Mouse (Mus musculus) adrenal gland, postnatal 10 days (tissue): ENCODE data around the gene Ran. TPM values are rescaled to one million over a fixed set of nuclear protein-coding genes. Genes with fewer than 3 reads are reported as not detected.

Source experiments
- DNase-seq: peaks from one replicate; pipeline ENCODE4 v3.0.0; 2021; ENCODE audit warnings: mixed read lengths
- total RNA-seq, 2 experiments: library from RNA; stranded (reverse); gene quantifications; 2 replicates each; pipeline ENCODE4 v1.2.3; 2021

Ran gene
- total RNA-seq, 2 experiments from 2014 or later = 183 to 187 TPM

DNA sequence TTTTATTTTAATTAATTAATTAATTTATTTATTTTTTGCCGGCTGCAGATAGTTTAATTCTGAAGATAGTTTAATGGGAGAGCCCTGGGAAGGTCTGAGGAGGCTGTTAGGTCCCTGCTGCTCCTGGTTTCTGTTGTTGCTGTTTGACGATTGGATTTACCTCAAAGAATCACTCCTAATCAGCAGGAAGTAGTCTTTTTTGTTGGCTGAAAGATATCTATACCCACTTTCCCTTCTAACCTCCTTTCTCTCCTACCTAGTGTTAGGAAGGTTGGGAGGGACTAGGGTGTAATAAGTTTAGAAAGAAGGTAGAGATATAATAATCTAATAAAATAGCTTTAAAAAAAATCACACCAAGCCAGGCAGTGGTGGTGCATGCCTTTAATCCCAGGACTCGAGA lies 4.8 kb upstream of the Ran start:
- DNase-seq = no peak

DNA sequence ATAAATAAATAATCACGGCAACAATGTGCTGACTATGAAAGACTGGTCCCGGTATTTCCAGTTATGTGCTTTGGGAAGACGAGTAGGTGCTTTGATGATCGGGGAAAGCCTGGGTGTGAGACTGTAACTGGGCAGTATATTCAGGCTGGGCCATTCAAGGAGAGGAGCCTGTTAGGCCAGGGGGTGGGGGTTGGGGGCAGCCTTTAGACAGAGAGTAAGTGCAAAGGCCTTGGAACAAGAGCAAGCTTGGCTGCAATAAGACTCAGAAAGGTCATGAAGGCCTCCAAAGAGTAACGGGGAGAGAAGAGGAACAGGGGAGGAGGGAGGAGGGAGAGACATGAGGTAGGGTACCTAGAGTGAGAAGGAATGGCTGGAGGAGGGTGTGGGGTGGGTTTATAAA lies 4.3 kb upstream of the Ran start:
- peak; percentile 42 for DNase-seq

DNA sequence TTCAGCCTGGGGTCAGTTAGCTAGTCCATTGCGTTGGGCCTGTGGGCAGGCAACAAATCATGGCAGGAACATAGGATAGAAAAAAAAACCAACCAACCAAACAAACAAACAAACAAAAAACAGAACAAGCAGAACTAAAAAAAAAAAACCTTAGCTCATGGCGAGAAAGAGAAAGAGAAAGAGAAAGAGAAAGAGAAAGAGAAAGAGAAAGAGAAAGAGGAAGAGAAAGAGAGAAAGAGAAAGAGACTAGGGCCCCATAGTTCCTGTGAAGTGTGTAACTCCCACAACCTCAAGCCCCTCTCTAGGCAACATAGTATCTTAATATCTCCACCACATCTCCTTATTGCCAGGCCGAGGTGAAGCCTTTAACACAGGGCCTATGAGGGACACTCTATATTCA lies 3.5 kb upstream of the Ran start:
- DNase-seq = no peak

DNA sequence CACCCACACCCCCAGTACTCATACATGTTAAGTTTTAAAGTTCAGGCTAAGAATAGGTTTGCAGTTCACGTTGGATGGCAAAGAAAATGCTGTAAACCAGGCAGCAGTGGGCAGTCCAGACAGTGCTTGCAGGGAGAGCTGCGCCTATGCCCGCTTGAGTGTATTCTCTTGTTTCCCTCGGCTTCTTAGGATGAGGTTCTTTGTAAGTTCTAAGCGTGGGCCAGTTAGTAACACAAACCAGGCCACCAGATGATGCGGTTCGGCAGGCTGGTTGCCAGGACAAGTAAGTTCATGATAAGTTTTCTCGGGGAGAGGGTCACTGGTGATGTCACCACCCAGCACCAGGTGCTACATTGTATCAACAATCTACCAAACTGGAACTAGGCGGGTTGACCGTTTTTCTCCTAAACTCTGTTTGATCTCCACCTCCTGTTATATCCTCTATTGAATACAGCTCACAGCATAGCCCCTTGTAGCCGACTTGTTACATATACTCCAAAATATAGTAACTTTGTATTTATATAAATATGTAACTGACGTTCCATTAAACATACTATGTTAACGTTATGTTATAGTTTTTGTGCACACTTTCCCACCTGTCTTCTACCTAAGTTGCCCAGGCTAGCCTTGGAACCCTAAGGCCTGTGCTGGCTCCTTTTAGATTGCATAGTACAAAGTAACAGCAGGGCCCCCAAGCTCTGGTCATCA lies 933 bp upstream of the Ran start:
- no peak for DNase-seq

DNA sequence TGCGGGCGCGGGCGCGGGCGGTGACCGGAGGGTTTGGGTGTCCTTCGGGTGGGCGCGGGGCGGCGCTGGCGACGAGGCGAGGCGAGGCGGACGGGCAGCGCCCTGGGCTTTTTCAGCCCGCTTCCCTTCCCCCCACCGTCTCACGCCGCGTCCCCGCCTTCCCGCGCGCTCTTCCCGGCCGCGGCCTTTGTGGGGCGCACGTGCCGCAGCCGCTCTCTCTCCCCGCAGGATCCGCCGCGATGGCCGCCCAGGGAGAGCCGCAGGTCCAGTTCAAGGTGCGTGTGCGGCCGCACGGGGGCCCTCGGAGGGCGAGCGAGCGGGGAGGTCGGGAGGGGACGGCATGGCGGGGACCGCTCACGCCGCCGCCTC lies 415 bp downstream of the Ran start:
- DNase-seq = no peak

DNA sequence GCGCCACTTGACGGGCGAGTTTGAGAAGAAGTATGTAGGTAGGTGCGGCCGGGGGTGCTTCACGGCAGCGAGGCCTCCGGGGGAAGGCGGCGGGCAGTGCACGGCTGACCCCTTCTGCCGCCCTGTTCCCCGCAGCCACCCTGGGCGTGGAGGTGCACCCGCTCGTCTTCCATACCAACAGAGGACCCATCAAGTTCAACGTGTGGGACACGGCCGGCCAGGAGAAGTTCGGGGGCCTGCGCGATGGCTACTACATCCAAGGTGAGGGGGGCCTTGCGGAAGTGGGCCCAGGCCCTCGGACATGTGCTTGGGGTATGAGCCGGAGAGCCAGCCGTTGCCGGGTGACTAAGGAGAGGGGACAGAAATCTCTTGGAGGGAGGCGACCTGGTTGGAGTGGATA lies 862 bp downstream of the Ran start:
- DNase-seq = no peak

DNA sequence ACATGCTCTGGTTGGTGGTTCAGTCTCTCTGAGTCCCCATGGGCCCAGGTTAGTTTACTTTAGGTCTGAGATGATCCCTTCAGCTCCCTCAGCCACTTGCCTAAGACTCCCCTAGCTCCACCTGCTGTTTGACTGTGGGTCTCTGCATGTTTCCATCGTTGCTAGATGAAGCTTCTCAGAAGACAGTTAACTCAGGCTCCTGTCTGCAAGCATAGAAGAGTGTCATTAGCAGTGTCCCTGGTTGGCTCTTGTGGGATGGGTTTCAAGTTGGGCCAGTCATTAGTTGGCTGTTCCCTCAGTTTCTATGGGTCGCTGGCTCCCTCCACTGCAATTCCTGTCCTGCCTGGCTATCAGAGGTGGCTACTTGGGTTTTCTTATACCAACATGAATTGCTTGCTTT lies 5.2 kb downstream of the Ran start:
- no peak for DNase-seq

DNA sequence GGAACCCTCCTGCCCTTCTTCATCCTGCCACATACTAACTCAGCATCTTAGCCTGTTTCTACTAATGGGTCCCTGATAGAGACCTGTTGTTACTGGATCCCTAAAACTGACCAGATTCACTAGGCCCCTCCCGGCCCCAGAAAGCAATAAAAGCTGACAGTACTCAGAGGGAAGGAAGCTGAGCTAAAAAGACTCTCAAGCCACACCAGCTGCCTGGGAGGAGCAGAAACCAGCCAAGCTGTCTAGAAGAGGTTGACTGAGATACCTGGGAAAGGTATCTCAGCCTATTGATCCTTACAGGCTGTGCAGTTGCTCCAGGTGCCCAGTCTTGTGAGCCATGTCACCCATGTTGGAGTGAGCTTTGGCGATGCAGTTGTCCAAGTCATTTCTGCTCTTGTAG lies 5.9 kb downstream of the Ran start:
- DNase-seq = no peak

DNA sequence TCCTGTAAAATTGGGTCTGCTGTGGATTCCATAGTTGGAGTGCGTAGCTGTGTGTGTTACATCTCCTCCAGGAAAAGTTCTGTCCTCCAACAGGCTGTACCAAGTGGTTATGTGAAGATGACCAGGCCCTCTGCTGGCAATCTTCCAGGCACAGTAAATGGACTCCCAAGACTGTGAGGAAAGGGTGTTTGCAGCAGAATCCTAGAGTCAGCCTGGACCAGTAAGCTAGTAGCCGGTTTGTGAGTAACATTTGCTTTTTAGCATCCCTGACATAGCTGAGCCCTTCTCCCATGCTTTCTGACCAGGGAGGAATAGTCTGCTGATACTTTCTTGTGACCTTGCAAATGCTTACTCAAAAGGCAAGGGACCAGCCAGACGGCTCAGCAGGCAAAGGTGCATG lies 6.3 kb downstream of the Ran start:
- DNase-seq = no peak

DNA sequence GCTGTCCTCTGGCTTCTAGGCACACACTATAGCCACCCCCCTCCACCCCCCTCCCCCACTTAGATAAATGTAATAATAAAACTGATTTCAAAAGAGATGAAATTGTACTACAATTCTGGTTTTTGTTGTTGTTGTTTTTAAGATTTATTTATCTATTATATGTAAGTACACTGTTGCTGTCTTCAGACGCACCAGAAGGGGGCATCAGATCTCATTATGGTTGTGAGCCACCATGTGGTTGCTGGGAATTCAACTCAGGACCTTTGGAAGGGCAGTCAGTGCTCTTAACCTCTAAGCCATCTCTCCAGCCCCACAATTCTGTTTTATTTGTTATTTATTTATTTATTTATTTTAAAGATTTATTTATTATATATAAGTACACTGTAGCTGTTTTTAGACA lies 6.8 kb downstream of the Ran start:
- no peak for DNase-seq

DNA sequence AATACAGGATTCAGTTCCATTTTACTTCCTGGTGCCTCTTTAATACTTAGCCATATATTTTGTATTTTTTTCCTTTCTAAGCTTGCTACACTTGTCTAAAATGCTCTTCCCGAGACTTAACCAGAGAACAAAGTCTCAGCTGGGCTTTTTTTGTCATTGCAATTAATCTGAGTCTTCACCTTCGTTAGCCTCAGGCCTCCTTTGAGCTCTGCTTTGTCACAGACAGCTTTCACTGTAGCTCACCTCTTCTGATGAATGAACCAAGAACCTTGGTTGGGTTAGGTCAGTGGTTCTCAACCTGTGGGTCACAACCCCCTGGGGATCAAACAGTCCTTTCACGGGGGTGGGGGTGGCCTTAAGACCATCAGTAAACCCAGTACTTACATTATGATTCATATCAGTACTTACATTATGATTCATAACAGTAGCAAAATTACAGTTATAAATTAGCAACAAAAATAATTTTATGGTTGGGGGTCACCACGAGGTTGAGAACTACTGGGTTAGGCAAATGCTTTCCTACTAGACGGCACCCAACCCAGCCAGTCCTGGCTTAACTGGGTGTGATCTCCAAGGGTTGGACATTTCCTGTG lies 9.4 kb downstream of the Ran start:
- DNase-seq = no peak

DNA sequence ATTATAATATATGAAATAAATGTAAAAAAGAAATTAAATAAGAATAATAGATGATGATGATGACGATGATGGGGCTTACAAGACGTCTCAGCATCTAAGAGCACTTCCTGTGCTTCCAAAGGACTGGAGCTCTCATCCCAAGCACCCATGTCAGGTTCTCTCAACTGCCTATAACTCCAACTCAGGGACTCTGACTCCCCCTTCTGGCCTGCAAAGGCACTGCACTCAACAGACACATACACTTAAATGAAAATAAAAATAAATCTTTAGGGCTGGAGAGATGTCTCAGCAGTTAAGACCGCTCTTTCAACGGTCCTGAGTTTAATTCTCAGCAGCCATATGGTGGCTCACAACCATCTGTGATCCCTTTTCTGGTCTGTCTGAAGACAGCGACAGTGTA lies 16.8 kb downstream of the Ran start:
- no peak for DNase-seq

DNA sequence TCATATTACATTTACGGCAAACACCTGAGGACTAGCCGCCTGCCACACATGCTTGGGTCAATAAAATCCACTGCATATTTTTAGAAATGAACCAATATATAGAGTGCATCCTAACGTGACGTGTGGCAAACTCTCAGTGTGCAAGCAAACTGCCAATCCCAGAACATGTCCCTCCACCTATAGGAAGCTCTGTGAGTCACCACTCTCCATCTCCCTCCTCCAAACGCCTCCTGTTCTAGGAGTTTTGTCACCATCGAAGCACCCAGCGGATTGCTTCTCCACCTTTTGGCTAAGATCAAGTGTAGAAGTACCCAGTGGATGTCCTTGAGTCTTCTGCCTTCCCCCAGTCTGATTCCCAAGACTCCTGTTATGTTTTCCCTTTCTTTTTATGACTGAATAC lies 17.9 kb downstream of the Ran start:
- no peak for DNase-seq

DNA sequence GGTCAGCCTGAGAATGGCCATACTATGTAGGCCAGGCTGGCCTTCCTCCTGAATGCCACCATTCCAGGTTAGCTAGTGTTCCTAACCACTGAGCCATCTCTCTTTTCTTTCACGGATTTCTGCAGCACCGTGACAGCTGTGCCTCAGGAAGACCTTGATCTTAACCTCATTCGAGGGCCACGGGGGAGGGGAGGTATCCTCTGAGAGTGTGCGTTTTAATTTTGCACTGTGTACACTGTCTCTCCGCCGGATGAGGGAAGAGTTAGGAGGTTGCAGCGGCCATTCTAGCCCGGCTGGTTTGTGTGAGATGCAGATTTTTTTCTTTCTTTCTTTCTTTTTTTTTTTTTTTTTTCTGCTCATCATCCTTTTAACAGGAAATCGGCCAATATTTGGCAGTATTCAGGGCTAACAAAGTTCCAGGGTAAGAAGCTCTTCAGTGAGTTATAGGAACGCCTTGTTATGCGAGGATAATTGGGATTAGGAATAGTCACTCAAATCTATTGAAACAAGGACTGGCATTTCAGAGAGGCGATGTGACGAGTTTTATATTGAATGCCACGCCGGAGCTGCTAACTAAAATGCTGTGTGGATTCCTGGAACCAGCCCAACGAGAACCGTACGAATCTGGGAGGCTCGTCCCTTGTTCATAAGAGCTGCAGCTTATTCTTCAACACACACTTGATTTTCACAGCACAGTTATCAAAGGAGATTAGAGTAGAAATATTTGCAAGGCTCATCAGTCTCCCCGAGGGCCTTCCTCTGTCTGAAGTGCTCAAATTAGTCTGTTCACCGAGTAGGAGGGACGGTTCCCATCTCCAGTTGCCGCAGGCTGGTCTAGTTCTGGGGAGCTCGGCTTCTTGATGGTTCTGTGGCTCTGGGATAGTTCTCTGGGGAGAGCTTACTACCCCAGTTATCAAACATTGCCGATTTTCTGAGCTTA lies 26.0 kb downstream of the Ran start:
- DNase-seq = no peak

DNA sequence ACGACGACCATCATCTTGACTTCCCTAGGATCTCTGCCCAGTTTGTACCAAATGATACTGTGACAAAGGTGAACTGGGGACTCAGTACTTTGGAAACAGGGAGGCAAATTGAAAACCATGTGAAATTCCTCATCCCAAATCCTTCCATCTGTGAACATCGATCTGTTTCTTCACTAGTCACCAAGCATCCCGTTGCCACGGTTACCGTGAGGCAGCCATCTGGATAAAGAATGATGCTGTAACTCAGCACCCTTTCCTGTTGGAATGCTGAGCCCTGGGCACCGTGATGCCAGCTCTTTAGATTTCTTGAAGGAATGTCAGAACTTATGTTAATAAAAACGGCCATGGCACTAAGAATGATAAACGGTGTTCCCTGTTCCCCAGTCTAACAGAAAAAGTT lies 29.5 kb downstream of the Ran start:
- no peak for DNase-seq

DNA sequence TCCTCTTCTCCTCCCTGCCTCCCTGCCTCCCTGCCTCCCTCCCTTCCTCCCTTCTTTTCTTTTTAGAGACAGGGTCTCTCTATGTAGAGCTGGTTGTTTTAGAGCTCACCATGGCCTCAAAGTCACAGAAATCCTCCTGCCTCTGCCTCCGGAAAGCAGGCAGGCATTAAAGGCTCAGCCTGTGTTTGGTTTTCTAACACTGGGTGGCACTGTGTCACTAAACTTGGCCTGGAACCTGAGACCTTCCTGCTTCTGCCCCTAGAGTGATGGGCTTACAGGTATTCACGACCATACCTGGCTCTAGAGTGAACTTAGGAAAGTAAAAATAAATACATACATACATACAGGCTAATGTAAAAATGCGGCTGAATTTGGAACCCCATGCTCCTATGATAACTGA lies 32.0 kb downstream of the Ran start:
- DNase-seq = no peak

DNA sequence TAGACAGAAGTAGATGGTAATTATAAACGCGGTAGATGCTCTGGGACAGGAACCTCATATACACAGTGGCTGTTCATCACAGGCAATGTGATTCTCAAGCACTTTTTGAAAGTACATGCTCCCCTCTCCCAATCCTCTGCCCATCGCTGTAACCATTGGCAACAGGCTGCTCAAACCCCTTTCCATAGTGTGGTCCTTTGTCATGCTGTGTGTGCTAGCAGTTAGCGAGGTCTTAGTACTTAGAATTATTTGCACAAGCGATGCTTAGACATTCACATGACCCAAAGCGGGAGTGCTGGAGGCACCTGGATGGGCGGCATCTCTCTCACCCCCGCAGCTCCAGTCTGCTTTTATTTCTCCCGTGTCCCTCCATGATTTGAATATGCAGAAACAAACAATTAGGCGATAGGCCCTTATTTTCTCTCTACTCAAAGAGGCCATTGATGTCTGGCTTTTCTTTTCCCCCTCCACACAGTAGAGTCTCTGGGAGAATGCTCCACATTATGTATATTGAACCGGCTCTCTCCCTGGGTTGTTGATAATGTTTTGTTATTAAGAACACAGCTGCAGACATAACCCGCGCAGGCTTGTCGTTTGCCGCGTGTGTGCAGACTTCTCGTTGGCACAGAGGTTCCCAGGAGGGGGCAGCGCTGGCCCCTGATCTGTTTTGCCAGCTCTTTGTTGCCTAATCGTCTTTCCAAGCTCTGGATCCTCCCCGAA lies 32.9 kb downstream of the Ran start:
- no peak for DNase-seq

DNA sequence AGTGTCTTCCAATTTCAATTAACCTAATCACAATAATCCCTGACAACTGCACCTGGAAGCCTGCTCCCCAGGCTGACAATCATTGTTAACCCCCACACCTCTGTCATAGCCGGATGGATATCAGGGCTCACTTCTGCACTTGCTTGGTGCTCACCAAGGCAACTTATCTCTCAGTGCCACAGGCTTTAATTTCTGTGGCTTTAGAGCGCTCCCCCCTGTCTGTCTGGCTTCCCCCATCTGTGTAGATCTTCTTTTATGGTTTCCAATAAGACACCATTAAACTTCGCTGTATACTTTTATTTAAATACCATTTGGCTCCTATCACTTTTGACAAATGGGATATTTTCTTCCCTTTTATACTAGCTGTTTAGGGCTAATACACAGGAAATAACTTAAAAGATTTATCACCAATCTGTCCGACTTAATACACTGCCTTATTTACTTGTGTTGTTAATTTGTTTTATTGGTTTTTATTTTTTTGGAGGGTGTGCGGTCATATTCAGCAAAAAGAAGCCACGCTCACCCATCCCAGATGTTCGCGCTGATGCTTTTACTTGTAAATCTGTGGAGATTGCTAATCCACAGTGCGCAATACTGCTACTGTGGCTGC lies 34.9 kb downstream of the Ran start:
- no peak for DNase-seq

DNA sequence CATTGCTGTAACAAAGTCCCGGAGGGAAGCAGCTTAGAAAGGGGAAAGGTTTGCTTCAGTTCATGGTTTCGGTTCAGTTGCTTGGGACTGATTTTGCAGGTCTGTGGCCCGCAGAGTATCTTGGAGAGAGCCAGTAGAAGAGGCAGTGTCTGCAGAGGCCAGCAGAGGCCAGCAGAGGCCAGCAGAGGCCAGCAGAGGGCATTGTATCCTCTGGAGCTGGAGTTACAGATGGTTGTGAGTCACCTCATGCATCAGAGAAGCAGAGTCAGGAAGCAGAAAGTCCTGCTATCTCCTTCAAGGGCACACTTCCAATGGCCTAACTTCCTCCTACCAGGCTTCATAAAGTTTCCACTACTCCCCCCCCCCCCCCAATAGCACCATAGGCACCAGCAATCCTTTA lies 39.2 kb downstream of the Ran start:
- DNase-seq = no peak

DNA sequence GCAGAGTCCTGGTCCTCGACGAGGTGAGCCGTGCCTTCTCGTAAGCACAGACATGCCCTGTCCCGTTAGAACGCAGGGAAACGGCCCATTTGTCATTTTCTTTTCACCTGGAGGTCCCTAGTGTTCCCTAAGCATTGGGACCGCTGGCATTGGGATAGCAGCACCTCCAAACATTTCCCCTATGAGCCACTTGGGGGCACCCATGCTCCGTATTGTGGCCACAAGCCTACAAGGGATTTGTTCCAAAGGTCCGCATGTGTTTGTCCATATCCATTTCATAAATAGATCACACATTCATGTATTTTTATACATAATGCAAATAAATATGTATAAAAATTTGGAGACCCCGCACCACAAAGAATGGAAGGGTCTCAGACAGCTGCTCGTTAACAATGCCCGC lies 41.7 kb downstream of the Ran start:
- DNase-seq = peak; percentile 79

DNA sequence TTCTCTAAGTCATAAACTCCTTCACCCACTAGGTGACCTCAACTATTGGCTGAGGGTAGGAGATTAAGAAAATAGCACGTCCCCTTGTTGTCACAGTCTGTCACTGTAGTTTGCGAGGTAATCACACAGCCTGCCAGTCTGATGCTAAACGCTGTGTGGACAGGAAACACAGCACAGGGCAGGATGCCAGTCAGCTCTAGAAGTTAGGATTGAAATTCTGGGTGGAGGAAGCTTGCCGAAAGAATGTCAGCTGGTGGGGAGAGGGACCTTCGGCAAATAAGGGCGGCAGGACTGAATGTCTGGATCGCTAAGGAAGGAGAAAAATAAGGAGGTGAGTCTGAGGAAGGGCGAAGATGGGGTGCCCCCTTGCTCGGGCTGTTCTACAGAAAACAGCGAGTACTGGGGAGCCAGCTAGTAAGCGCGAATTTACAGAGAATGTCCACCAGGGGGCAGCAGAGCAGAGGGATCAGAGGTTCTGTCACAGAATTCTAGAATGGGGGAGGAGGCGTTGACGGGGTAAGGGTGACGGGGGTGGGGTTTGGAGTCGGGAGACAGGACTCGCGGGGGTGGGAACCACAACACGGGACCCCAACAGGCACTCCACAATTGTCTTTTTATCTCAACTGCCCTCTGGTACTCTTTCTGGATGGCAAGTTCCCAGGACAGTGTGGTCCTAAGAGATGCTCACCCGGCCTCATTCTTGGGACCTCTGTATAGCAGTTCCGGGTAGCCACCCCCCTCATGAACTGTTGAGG lies 43.3 kb downstream of the Ran start:
- DNase-seq = peak; percentile 88

DNA sequence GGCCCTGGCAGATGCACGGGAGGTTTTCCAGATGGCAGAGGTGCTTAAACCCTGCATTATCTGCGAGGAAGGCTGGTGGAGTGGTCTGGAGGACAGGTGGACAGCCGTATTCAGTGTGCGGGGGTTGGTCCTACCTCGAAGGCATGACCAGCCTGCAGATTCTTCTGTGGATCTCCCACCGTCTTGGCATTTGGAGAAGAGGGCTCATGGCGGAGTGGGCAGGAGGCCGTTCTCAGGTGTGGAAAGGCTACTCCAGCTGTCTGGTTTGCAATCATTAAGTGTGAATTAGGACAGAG lies 43.9 kb downstream of the Ran start:
- DNase-seq = no peak
